In the genomic region with DNA sequence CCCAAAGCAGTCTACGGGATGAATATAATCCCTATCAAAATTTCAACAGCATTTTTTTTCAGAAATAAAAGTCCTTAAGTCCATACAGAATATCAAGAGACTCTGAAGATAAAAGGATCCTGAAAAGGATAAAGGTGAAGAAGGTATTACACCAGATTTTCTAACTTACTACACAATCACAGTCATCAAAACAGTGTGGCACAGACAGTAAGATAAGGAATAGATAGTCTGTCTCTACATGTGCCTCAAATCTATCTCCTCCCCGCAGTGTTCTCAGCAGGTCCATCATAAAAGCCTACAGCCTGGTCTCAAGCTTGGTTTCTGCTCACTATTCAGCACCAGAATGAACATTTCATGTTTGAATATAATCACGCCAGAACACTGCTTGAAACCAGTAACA, we compare ENCODE assay signal across 26 mouse cellular contexts. TPM values are rescaled to one million over a fixed set of nuclear protein-coding genes. Genes with fewer than 3 reads are reported as not detected.
DNase-seq lines count a peak whose midpoint lies in the region; TF ChIP-seq lines count a peak whose summit lies in the region.
"Had no signal": no experiment of that assay in that cellular context is flagged by ENCODE, and none has a peak within 500 bp of the region (broad histone marks: within the 10 kb centered on the region; RNA-seq: fewer than 3 reads in every experiment).

No protein-coding gene starts in this region.

- TF ChIP-seq CTCF in layer of hippocampus, adult 2 months (conservative IDR thresholded peaks at IDR 0.05) = no peak
- TF ChIP-seq CTCF in CH12.LX (conservative IDR thresholded peaks at IDR 0.05 in 1 of 2, IDR thresholded peaks at IDR 0.05 in 1 of 2; ENCODE audit: low read depth in 2 of 2, low read length in 2 of 2) = no peak
- no peak for TF ChIP-seq CTCF in MEL (IDR thresholded peaks at IDR 0.05 in 2 of 3, conservative IDR thresholded peaks at IDR 0.05 in 1 of 3; ENCODE audit: control insufficient read depth in 1 of 3, insufficient read depth in 1 of 3, low read depth in 2 of 3, low read length in 3 of 3, poor library complexity in 1 of 3, severe bottlenecking in 1 of 3)

- H3K4me1 ChIP-seq in CH12.LX (ENCODE audit: control insufficient read depth in 1 of 2, insufficient read depth in 2 of 2) (peaks cover 5 to 74% of the 10 kb centered on the region in 2 experiments; a peak in 3 of 4 replicates), MEL (ENCODE audit: control insufficient read depth in 1 of 2, insufficient read depth in 2 of 2, low read length in 2 of 2) (peaks cover 19 to 32% of the 10 kb centered on the region in 2 experiments)

- intact Hi-C loops in left cerebral cortex, postnatal 36 days (cut with DNase I) = no loop called here

- DNase-seq in layer of hippocampus, adult 2 months (ENCODE audit: low spot score in 2 of 2) = no peak
- no peak for DNase-seq in layer of hippocampus, postnatal 36 days
- no peak for DNase-seq in CH12.LX (ENCODE audit: extremely low read depth)
- DNase-seq in MEL (ENCODE audit: low read depth, low spot score) = no peak
- no peak for DNase-seq in Muller cell, postnatal 12 days (ENCODE audit: inconsistent ontology term)
- DNase-seq in left cerebral cortex, postnatal 36 days (ENCODE audit: low spot score in 2 of 2) = no peak
- DNase-seq: adrenal gland, adult 2 months; adrenal gland, adult 8-10 months; adrenal gland, postnatal 10 days; adrenal gland, postnatal 14 days; adrenal gland, postnatal 25 days; adrenal gland, postnatal 36 days; B cell, adult 2 months; cerebellum, adult 11 months; cerebellum, adult 11-12 months; cerebellum, adult 18-20 months; cerebellum, adult 2 months; cerebellum, adult 8-10 months; cerebellum, adult 9-10 months had no signal

- dilution Hi-C loops in CH12.LX (cut with MboI; ENCODE audit: extremely low pct_ligation_motif_present, extremely low pct_unique_long_range_greater_than_20kb, low sequenced_read_pairs) = no loop called here

- TF ChIP-seq EP300 in CH12.LX (IDR thresholded peaks at IDR 0.05; ENCODE audit: low read length) = no peak
- no peak for TF ChIP-seq EP300 in MEL (IDR thresholded peaks at IDR 0.05; ENCODE audit: low read depth in 1 of 2, low read length in 2 of 2)

- H3K4me2 ChIP-seq in CH12.LX (ENCODE audit: insufficient read depth, low read depth, poor library complexity, severe bottlenecking) = peak overlapping the region; percentile 24; the same call in 1 of the 2 replicates

- H3K9ac ChIP-seq in CH12.LX (ENCODE audit: insufficient read depth, low read depth) = no peak overlapping the region
- no peak overlapping the region for H3K9ac ChIP-seq in MEL (ENCODE audit: control insufficient read depth, low read depth, low read length, poor library complexity, severe bottlenecking)

- H3K27ac ChIP-seq in layer of hippocampus, adult 2 months = peak overlapping the region; percentile 62
- H3K27ac ChIP-seq in CH12.LX (ENCODE audit: insufficient read depth, low read depth) = no peak overlapping the region
- H3K27ac ChIP-seq in MEL (ENCODE audit: control insufficient read depth, low read depth, low read length) = no peak overlapping the region

- TF ChIP-seq POLR2A in CH12.LX (IDR thresholded peaks at IDR 0.05; ENCODE audit: low read depth, low read length) (no peak), MEL (IDR thresholded peaks at IDR 0.05; ENCODE audit: control insufficient read depth in 1 of 2, insufficient read depth in 1 of 2, low read depth in 1 of 2, low read length in 2 of 2, poor library complexity in 1 of 2) (no peak)

- no peak for TF ChIP-seq RAD21 in CH12.LX (IDR thresholded peaks at IDR 0.05; ENCODE audit: low read depth, low read length)
- no peak for TF ChIP-seq RAD21 in MEL (IDR thresholded peaks at IDR 0.05; ENCODE audit: low read depth, low read length)

- in situ Hi-C loops in CH12.LX (cut with MboI; ENCODE audit: low pct_ligation_motif_present, low pct_unique_long_range_greater_than_20kb, low sequenced_read_pairs) = no loop called here

- H3K79me2 ChIP-seq in CH12.LX (replicated peaks; ENCODE audit: control insufficient read depth, extremely low read depth, insufficient read depth, poor library complexity, severe bottlenecking) (peaks cover 13% of the 10 kb centered on the region), MEL (ENCODE audit: control insufficient read depth, insufficient read depth, low read length, poor library complexity) (peaks cover 67% of the 10 kb centered on the region)

- no peak overlapping the region for H3K4me3 ChIP-seq in layer of hippocampus, adult 2 months
- H3K4me3 ChIP-seq in CH12.LX (replicated peaks in 1 of 3; ENCODE audit: low read depth in 2 of 3, low read length in 2 of 3, poor library complexity in 1 of 3) (no peak overlapping the region), MEL (ENCODE audit: control insufficient read depth in 1 of 2, insufficient read depth in 1 of 2, low read depth in 2 of 2, low read length in 2 of 2) (no peak overlapping the region)

- H3K9me3 ChIP-seq in CH12.LX (replicated peaks; ENCODE audit: low read length) (no peaks in the 10 kb centered on the region), MEL (replicated peaks; ENCODE audit: insufficient read depth, low read length) (no peaks in the 10 kb centered on the region)
- H3K9me3 ChIP-seq: G1E had no signal

- peaks cover 0 to 51% of the 10 kb centered on the region in 2 experiments for H3K36me3 ChIP-seq in CH12.LX (replicated peaks in 1 of 2; ENCODE audit: control insufficient read depth in 1 of 2, insufficient read depth in 1 of 2, low read length in 1 of 2)
- peaks cover 11 to 66% of the 10 kb centered on the region in 2 experiments for H3K36me3 ChIP-seq in MEL (ENCODE audit: control insufficient read depth in 1 of 2, insufficient read depth in 2 of 2, low read length in 2 of 2)

- H3K27me3 ChIP-seq in CH12.LX (replicated peaks) (no peaks in the 10 kb centered on the region), MEL (ENCODE audit: control insufficient read depth in 1 of 2, insufficient read depth in 2 of 2, low read length in 2 of 2) (no peaks in the 10 kb centered on the region)
- H3K27me3 ChIP-seq: Patski had no signal

TF ChIP-seq in CH12.LX, 34 proteins besides CTCF, POLR2A, EP300 and RAD21:
- TF ChIP-seq ZMIZ1 (IDR thresholded peaks at IDR 0.05; ENCODE audit: low read depth, low read length) (no peak), MYC (IDR thresholded peaks at IDR 0.05; ENCODE audit: low read depth, low read length) (no peak), GABPA (IDR thresholded peaks at IDR 0.05; ENCODE audit: insufficient replicate concordance, low read depth, low read length) (no peak), JUN (IDR thresholded peaks at IDR 0.05; ENCODE audit: insufficient read depth, low read depth, low read length) (no peak), TBP (conservative IDR thresholded peaks at IDR 0.05; ENCODE audit: low read depth, low read length) (no peak)

TF ChIP-seq in MEL, 35 proteins besides CTCF, POLR2A, EP300 and RAD21:
- TF ChIP-seq ZMIZ1 (IDR thresholded peaks at IDR 0.05; ENCODE audit: low read depth, low read length) = no peak
- no peak for TF ChIP-seq MEF2A (IDR thresholded peaks at IDR 0.05; ENCODE audit: extremely low read depth, insufficient replicate concordance, low read depth, low read length, poor library complexity, severe bottlenecking)
- no peak for TF ChIP-seq MYC (IDR thresholded peaks at IDR 0.05; ENCODE audit: low read depth, low read length)
- no peak for TF ChIP-seq ETS1 (IDR thresholded peaks at IDR 0.05; ENCODE audit: low read depth, low read length)
- TF ChIP-seq KAT2A (conservative IDR thresholded peaks at IDR 0.05; ENCODE audit: low read depth, low read length) = no peak
- no peak for TF ChIP-seq ZC3H11A (IDR thresholded peaks at IDR 0.05; ENCODE audit: low read depth, low read length)
- TF ChIP-seq TAL1 (IDR thresholded peaks at IDR 0.05; ENCODE audit: low read length) = no peak
- TF ChIP-seq USF2 (IDR thresholded peaks at IDR 0.05; ENCODE audit: borderline replicate concordance in 1 of 2, insufficient read depth in 1 of 2, low read depth in 1 of 2, low read length in 2 of 2) = no peak
- TF ChIP-seq BHLHE40 (IDR thresholded peaks at IDR 0.05; ENCODE audit: borderline replicate concordance, low read depth, low read length) = peak; percentile 57; the same call in 1 of the 2 replicates
- TF ChIP-seq MAX (IDR thresholded peaks at IDR 0.05; ENCODE audit: low read length) = no peak
- TF ChIP-seq HCFC1 (IDR thresholded peaks at IDR 0.05; ENCODE audit: low read depth, low read length) = no peak
- peak; percentile 71; the same call in 1 of the 2 replicates for TF ChIP-seq RCOR1 (IDR thresholded peaks at IDR 0.05; ENCODE audit: low read depth, low read length)
- no peak for TF ChIP-seq NRF1 (IDR thresholded peaks at IDR 0.05; ENCODE audit: insufficient read depth, low read depth, low read length, poor library complexity, severe bottlenecking)
- TF ChIP-seq CHD2 (IDR thresholded peaks at IDR 0.05; ENCODE audit: low read length) = no peak

RNA-seq across cellular contexts. Expression of gene Usp31, which starts 6.6 kb away (rescaled TPM):
- total RNA-seq in layer of hippocampus, adult 2 months (2021) = 10 to 100 TPM; 63.6 to 65.9 TPM
- total RNA-seq in layer of hippocampus, postnatal 36 days (2021) = 10 to 100 TPM; 70.9 to 71.2 TPM
- total RNA-seq in CH12.LX (2012; rRNA removed) = 7.5 and 8.6 TPM in 2 replicates
- 8.0 and 9.1 TPM in 2 replicates for total RNA-seq in CH12.LX (2014; rRNA removed)
- 6.4 and 7.8 TPM in 2 replicates for polyA plus RNA-seq in CH12.LX (2012; ENCODE audit: insufficient read length, low read depth)
- total RNA-seq in MEL (2012; rRNA removed) = 14.3 and 14.4 TPM in 2 replicates
- 10 to 100 TPM in 1 of 2 experiments, not detected in 1; 14.7 TPM for polyA plus RNA-seq in MEL (2012; ENCODE audit: insufficient read depth in 1 of 2, insufficient read length in 2 of 2, low read depth in 1 of 2, low replicate concordance in 2 of 2, missing spikeins in 1 of 2)
- total RNA-seq in left cerebral cortex, postnatal 36 days (2021) = 10 to 100 TPM; 71.0 to 82.9 TPM

RNA-seq across cellular contexts. Expression of gene Scnn1g, which starts 33.8 kb away (rescaled TPM):
- under 1 TPM; 0.15 to 0.36 TPM for total RNA-seq in layer of hippocampus, adult 2 months (2021)
- total RNA-seq in layer of hippocampus, postnatal 36 days (2021) = under 1 TPM; 0.10 to 0.46 TPM
- total RNA-seq in CH12.LX (2012; rRNA removed) (not detected in 2 replicates), CH12.LX (2014; rRNA removed) (not detected in 2 replicates), MEL (2012; rRNA removed) (not detected in 2 replicates)
- polyA plus RNA-seq in CH12.LX (2012; ENCODE audit: insufficient read length, low read depth) (not detected in 2 replicates), MEL (2012; ENCODE audit: insufficient read depth in 1 of 2, insufficient read length in 2 of 2, low read depth in 1 of 2, low replicate concordance in 2 of 2, missing spikeins in 1 of 2) (not detected)
- under 1 TPM in 1 of 2 experiments, not detected in 1; 0.20 TPM for total RNA-seq in left cerebral cortex, postnatal 36 days (2021)
- total RNA-seq: adrenal gland, adult 18-20 months; adrenal gland, postnatal 14 days; ES-E14 had no signal
- polyA plus RNA-seq: activated CD4-positive, CD25-positive, alpha-beta regulatory T cell, adult 4 months; C2C12; CD4-positive, CD25-positive, alpha-beta regulatory T cell, adult 4 months; G1E had no signal
